Mouse (Mus musculus) testis, adult 2 months (tissue): ENCODE data around the gene Zfp985.

Source experiments
- CTCF ChIP-seq: fragments of 200-500 bp; IDR thresholded peaks from 2 replicates; pipeline ENCODE4 v1.5.1; 2012; ENCODE audit warnings: low read depth, mild to moderate bottlenecking, inconsistent platforms, low read length, moderate library complexity; ENCODE audit not compliant: control insufficient read depth, insufficient read depth, insufficient replicate concordance
- POLR2A ChIP-seq: fragments of 200-500 bp; IDR thresholded peaks from 2 replicates; pipeline ENCODE4 v1.6.1; 2012; ENCODE audit warnings: low read depth, mild to moderate bottlenecking, inconsistent platforms, low read length, moderate library complexity; ENCODE audit not compliant: control insufficient read depth

GRCm38 (mm10) chr4:147541105-147541504 is 12.0 kb upstream of the Zfp985 start:
- TF ChIP-seq CTCF (no peak), POLR2A (no peak)
